Mouse (Mus musculus) CD4-positive, CD25-positive, alpha-beta regulatory T cell, adult 4 months (primary cell): Measurements from ENCODE around the gene Swi5. TPM values are rescaled to one million over a fixed set of nuclear protein-coding genes. Genes with fewer than 3 reads are reported as not detected.
"Not testable (repeated sequence)": the region's sequence is repeated elsewhere in the genome, so short reads cannot be mapped to it uniquely, and the experiment has no call there.

ENCODE experiments used
- ATAC-seq: one replicate; pipeline ENCODE4 v1.8.0; 2017
- polyA plus RNA-seq, 2 experiments: library from polyadenylated mRNA; unstranded; fragments of 100-300 nt; shearing (Covaris generic); gene quantifications; one replicate each; pipeline ENCODE4 v1.2.1; 2017

Gene Swi5
- polyA plus RNA-seq, 2 experiments from 2014 or later: 162 to 183 TPM

DNA sequence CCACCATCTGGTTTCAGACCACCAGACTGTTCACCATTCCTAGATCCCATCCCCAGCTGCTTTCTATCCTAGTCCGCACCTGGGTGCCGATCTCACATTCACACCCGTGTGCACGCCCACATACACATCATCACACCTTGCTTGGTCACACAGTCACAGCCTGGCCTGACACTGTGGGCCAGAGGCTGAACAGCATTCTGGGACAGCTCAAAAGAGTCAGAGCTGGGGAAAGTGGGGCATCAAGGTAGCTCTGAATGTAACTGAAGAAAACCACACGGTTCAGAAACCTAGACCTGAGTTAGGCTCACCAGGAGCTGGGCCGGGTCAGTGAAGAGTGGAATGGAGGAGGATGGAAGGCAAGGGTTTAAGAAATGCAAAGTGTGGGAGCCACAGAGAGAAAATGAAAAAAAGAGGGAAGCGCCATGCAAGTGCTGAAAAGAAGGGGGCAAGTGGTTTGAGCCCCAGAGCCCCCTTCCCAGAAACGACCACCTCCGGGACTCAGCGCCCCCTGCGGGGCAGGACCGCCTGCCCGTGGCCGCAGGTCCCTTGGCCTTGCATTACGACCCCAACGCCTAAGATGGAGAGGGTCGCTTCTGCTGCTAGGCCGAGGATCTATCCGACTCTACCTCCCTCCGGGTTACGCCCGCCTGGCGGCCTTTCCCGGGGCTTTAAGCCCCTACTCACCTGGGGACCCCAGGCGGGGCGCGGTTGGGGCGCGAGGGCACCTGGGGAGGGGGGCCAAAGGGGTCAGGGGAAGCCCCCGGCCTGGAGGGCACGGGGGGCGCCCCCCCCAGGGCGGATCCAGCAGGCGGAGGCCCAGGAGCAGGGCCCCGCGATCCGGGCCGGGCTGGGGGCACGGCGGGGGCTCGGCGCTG lies 23.8 kb upstream of the Swi5 start:
- no peak for ATAC-seq

- no peak for ATAC-seq
These were observed 22.4 kb upstream of the Swi5 start for GRCm38 (mm10) chr2:32310096-32310845.

DNA sequence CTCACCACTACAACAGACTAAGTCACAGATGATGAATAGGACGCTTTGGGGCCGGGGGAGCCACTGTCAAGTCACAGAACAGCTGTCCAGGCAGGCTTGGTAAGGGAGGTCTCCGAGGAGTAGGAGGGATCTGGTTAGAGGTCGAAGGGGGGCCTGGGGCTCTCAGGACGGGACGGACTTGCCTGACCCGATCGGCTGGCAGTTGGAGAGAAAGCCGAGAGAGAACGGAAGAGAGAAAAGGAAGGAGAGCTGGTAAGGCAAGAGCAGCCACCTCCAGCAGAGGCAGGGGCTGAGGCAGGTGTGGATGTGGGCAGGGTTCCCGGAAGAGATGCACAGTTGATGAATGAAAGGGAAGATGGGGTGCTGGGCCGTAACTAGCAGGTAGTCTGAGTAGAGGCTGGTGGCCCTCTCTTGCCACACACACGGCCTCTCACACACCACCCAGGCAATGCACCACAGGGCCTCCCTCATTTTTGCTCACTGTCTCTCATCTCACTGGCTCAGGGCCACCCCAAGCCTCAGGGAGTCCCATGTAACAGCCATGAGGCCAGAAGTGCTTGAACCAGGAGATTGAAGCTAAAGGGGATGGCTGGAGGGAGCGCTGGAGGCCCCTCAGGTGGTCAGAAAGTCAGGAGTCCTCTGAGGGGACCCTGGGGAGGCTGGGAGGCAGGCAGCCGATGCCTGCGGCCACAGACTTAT lies 21.1 kb upstream of the Swi5 start:
- ATAC-seq: no peak

- no peak for ATAC-seq
These were observed 20.3 kb upstream of the Swi5 start for GRCm38 (mm10) chr2:32307941-32308760.

GRCm38 (mm10) chr2:32307247-32307798 lies 19.4 kb upstream of the Swi5 start:
- ATAC-seq: no peak

GRCm38 (mm10) chr2:32306176-32306575 lies 18.3 kb upstream of the Swi5 start:
- ATAC-seq: no peak

DNA sequence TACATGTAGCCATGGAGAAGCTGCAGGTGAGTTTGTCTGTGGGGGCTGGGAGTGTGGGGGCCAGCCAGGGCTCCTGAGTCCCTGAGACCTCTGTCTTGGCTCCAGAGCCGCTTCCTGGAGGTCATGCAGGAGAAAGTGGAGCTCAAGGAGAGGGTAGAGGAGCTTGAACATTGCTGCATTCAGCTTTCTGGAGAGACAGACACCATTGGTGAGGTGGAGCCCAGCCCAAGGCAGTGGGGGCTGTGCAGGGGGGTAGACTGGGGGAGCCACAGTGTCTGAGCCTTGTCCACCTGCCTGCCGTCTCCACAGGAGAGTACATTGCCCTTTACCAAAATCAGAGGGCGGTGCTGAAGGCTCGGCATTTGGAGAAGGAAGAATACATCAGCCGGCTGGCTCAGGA lies 17.8 kb upstream of the Swi5 start:
- ATAC-seq: no peak

GRCm38 (mm10) chr2:32304145-32304832 lies 16.4 kb upstream of the Swi5 start:
- ATAC-seq: no peak

DNA sequence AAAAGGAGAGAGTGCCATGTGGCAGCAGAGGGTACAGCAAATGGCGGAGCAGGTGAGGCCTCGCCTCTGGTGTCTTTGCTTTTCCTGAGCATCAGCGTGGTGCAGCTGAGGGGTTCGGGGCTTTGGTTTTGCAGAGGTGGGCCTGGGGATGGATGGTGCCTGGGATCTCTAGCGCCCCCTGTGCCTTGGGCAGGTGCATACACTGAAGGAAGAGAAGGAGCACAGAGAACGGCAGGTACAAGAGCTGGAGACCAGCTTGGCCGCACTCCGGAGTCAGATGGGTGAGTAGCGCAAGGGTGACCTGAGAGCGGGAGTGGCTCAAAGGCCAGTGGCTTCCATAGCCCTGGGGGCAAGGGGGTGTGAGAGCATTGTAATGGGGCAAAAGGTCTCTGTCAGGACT lies 15.1 kb upstream of the Swi5 start:
- no peak for ATAC-seq

DNA sequence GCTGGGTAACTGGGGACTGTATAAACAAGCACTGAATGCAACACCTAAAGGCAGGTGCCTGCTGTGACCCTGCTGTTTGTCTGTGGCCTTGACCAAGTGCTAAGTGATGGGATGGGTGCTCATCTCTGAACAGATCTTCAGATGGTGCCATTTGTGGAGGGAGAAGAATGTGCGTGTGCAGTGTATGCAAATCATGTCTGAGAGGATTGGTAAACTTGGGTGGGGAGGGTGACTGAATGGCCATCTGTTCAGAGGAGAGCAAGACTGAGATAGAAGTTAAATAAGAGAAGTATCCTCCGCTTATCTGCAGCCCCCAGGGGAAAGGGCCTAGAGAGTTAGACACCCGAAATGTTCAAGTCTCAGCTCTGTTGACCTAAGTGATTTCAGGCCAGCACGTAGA lies 11.6 kb upstream of the Swi5 start:
- no peak for ATAC-seq

GRCm38 (mm10) chr2:32295842-32296241 lies 8.0 kb upstream of the Swi5 start:
- ATAC-seq: not testable (repeated sequence)

GRCm38 (mm10) chr2:32295285-32295684 lies 7.4 kb upstream of the Swi5 start:
- ATAC-seq: no peak

GRCm38 (mm10) chr2:32294348-32294747 lies 6.5 kb upstream of the Swi5 start:
- ATAC-seq: no peak

GRCm38 (mm10) chr2:32289578-32289977 lies 1.7 kb upstream of the Swi5 start:
- ATAC-seq: no peak

GRCm38 (mm10) chr2:32288371-32288931 lies 576 bp upstream of the Swi5 start:
- ATAC-seq: no peak

- ATAC-seq: no peak
These were observed 488 bp downstream of the Swi5 start, which contains the start of gene Golga2 for GRCm38 (mm10) chr2:32287334-32287840. TSS of gene Golga2 (plus strand) at chr2:32287384.

GRCm38 (mm10) chr2:32283986-32284385 lies 3.9 kb downstream of the Swi5 start:
- no peak for ATAC-seq

GRCm38 (mm10) chr2:32282727-32283126 lies 5.1 kb downstream of the Swi5 start:
- ATAC-seq: no peak

DNA sequence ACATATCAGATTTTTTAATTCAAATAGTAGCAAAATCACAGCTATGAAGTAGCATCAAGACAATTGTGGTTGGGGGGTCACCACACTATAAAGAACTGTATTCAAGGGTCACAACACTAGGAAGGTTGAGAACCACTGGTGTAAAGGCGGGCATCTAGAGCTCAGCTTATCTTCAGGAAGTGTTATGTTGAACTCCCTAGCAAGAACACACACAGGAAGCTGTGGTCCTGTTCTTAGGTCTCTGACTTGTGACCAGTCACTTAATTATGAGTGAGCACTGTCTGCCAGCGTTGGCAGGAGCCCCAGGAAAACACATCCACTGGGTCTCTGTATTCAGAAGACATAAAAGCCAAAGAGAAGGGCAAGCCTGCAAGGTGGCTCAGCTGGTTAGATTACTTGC lies 5.6 kb downstream of the Swi5 start:
- ATAC-seq: no peak

GRCm38 (mm10) chr2:32275823-32276222 lies 12.1 kb downstream of the Swi5 start:
- ATAC-seq: no peak

DNA sequence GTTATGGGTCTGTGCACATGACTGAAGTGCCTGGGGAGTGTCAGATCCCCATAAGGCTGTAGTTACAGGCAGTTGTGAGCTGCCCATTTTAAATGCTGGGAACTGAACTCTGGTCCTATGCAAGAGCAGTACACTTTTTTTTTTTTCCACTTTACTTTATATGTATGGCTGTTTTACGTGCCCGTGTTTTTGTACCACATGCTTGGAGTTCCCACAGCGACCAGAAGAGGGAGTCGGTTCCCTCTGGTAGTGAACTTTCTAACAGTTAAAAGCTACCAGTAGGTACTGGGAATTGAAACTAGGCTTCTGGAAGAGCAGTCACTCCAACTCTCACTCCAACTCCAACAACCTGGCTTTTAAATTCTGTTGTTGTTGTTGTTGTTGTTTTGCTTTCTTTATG lies 27.2 kb downstream of the Swi5 start:
- peak; percentile 51 for ATAC-seq
